Mouse (Mus musculus): ENCODE measurements around the gene M6pr. TPM values are rescaled to one million over a fixed set of nuclear protein-coding genes. Genes with fewer than 3 reads are reported as not detected.

Gene M6pr
- 37.2 and 37.7 TPM in 2 replicates for polyA plus RNA-seq (2011; ENCODE audit: insufficient read depth, insufficient read length, low replicate concordance, missing spikeins)

DNA sequence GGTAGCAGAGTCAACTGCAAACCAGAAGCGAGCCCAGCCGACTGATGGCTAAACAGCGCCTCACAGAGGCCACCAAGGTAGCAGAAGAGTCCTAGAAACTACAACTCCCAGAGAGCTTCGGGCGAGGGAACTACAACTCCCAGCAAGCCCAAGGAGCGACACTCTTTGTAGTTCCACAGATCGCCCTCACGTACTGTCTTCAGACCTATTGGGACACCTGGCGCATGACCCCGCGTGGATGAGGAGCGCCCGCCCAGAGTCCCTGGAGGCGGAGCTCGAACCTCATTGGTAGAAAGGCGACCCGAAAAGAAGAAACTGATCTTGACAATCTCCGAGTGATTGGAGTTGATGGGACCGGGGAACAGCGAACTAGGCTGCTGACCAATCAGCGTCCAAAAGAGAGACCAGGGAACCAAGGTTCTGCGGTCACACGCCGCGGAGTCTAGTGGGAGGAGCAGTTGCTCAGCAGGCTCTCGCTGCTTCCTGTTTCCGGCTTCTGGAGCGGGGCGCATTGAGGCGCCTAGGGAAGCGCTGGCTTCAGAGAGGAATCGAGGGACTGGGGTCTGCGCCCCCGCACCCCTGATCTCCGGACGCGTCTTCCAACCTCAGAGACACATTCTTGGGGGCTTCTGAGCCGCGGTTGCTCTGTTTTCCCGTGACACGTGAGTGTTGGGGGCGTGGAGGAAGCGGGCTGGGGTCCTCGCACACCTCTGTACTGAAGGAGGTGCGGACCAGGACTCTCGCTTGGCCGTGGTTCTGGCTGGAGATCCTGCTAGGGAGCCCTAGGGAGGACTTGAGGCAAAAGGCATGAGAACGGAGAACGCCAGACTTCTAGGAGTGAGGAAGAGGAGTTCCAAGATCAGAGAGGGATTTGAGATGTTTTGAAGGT, at the start of gene M6pr:
Gene M6pr (plus strand): TSS at position 216 of the 889 bp plus-strand sequence.
- H3K4me1 ChIP-seq (ENCODE audit: control insufficient read depth, insufficient read depth, low read length): no peaks in the 10 kb centered on the region
- peak within 1 kb of the TSS; percentile 76 for H3K4me3 ChIP-seq (replicated peaks; ENCODE audit: control insufficient read depth, low read depth, low read length)
- TF ChIP-seq POLR2A (IDR thresholded peaks at IDR 0.05; ENCODE audit: borderline replicate concordance, control insufficient read depth, low read depth, low read length): peak; percentile 63; the same call in 1 of the 2 replicates
- peak; percentile 87 for TF ChIP-seq CTCF (IDR thresholded peaks at IDR 0.05; ENCODE audit: control insufficient read depth, insufficient read depth, low read length)
- peak within 1 kb of the TSS; percentile 75 for H3K27ac ChIP-seq (ENCODE audit: control insufficient read depth, insufficient read depth, low read depth, low read length, poor library complexity)
- WGBS: under 1% methylated on average over 49 of the region's 49 CpGs

DNA sequence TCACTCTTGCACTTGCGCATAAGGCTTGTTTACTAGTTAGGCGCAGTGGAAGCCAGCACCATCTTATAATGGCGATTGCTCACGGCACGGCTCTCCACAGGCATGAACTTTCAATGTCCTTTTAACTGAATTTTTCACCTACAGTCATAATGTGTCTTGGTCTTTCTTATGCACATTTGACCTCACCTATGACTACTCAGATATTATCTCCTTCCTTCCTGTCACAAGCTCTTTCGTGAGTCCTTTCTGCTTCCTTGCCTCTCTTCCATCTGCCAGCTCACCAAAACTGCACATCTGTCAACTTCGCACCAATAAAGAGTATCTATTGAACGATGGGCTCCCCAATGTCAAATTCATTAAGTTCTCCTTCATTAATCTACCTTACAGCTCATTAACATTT, 46.0 kb upstream of the M6pr start:
- Histone ChIP-seq H3K27ac (ENCODE audit: control insufficient read depth, insufficient read depth, low read depth, low read length, poor library complexity) (no peak overlapping the region), H3K4me1 (ENCODE audit: control insufficient read depth, insufficient read depth, low read length) (no peaks in the 10 kb centered on the region), H3K4me3 (replicated peaks; ENCODE audit: control insufficient read depth, low read depth, low read length) (no peak overlapping the region)
- no peak for TF ChIP-seq POLR2A (IDR thresholded peaks at IDR 0.05; ENCODE audit: borderline replicate concordance, control insufficient read depth, low read depth, low read length)
- TF ChIP-seq CTCF (IDR thresholded peaks at IDR 0.05; ENCODE audit: control insufficient read depth, insufficient read depth, low read length): no peak
- WGBS: 78% methylated on average over 8 of the region's 8 CpGs

DNA sequence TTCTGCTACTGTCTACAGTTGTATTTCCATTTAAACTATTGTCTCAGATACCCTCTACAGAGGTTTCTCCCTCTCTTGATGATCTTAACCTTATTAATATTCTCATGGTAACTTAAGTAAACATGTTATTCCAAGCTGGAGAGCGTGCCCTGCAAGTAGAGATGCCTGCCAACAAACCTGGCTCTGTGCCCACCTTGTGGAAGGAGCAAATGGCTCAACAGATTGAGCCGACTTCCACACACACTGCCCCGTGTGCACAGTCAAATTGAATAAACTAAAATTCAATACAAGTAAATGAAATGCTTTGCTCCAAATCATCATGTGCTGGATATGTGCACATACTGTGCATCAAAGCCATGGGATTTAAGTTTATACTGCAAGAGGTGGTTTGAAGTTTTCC, 40.0 kb upstream of the M6pr start:
- TF ChIP-seq POLR2A (IDR thresholded peaks at IDR 0.05; ENCODE audit: borderline replicate concordance, control insufficient read depth, low read depth, low read length): no peak
- no peaks in the 10 kb centered on the region for H3K4me1 ChIP-seq (ENCODE audit: control insufficient read depth, insufficient read depth, low read length)
- H3K27ac ChIP-seq (ENCODE audit: control insufficient read depth, insufficient read depth, low read depth, low read length, poor library complexity): no peak overlapping the region
- H3K4me3 ChIP-seq (replicated peaks; ENCODE audit: control insufficient read depth, low read depth, low read length): no peak overlapping the region
- WGBS: 45% methylated on average over 3 of the region's 3 CpGs

DNA sequence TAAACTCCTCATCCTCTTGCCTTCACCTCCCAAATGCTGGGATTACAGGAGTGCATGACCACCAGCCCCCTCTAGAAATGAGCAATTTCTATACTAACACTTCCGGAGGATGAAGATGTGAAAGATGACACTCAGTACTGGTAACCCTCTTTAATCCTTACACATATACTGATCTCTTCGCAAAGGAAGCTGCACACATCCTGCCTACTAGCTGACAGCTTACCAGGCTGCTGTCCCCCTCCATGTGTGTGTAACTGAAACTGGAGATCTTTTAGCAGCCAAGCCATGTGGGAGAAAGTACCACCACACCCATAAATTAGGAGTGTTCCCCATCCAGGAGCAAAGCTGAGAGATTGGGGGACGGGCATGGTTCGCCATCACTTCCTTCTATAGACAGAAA, 39.4 kb upstream of the M6pr start:
- no peak overlapping the region for H3K4me3 ChIP-seq (replicated peaks; ENCODE audit: control insufficient read depth, low read depth, low read length)
- WGBS: 73% methylated on average over 4 of the region's 4 CpGs
- H3K4me1 ChIP-seq (ENCODE audit: control insufficient read depth, insufficient read depth, low read length): no peaks in the 10 kb centered on the region
- TF ChIP-seq POLR2A (IDR thresholded peaks at IDR 0.05; ENCODE audit: borderline replicate concordance, control insufficient read depth, low read depth, low read length) (no peak), CTCF (IDR thresholded peaks at IDR 0.05; ENCODE audit: control insufficient read depth, insufficient read depth, low read length) (no peak)
- H3K27ac ChIP-seq (ENCODE audit: control insufficient read depth, insufficient read depth, low read depth, low read length, poor library complexity): no peak overlapping the region

DNA sequence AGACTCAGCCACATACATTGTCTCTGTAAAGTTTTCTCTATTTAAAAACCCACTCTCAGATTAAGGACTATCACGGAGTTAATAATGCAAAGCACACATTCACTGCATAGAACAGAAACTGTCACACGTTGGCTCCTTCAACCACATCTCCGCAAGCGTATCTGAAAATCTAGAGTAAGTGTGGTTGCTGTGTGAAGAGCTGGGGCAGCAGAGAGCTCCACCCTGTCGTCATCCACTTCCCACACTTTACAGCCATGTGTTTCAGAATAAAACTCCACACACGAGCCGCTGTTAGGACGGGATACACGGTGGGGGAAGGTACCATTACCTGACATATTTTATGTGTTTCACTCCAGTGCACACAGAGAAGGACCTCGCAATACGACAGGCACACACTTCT, 38.4 kb upstream of the M6pr start:
- Histone ChIP-seq H3K4me3 (replicated peaks; ENCODE audit: control insufficient read depth, low read depth, low read length) (no peak overlapping the region), H3K27ac (ENCODE audit: control insufficient read depth, insufficient read depth, low read depth, low read length, poor library complexity) (no peak overlapping the region), H3K4me1 (ENCODE audit: control insufficient read depth, insufficient read depth, low read length) (no peaks in the 10 kb centered on the region)
- TF ChIP-seq POLR2A (IDR thresholded peaks at IDR 0.05; ENCODE audit: borderline replicate concordance, control insufficient read depth, low read depth, low read length): no peak
- TF ChIP-seq CTCF (IDR thresholded peaks at IDR 0.05; ENCODE audit: control insufficient read depth, insufficient read depth, low read length): no peak
- WGBS: 55% methylated on average over 11 of the region's 11 CpGs

DNA sequence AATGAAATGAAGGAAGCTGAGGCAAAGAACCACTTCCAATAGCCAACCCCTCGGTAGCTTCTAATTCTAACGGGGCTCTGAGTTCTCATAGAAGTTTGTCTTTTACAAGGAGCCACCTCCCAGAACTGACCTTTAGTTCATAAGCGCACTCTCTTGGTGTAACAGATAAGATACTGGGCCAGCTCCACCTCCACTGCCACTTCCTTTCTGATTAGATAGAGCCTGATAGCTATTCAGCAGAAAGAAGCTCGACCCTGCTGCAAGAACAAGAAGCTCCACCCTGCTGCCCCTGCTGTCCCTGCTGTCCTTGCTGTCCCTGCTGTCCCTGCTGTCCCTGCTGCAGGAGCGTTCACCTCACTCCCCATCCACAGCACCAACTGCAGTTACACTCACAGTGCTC, 34.0 kb upstream of the M6pr start:
- no peaks in the 10 kb centered on the region for H3K4me1 ChIP-seq (ENCODE audit: control insufficient read depth, insufficient read depth, low read length)
- WGBS: 38% methylated on average over 5 of the region's 5 CpGs
- no peak overlapping the region for H3K27ac ChIP-seq (ENCODE audit: control insufficient read depth, insufficient read depth, low read depth, low read length, poor library complexity)
- TF ChIP-seq POLR2A (IDR thresholded peaks at IDR 0.05; ENCODE audit: borderline replicate concordance, control insufficient read depth, low read depth, low read length) (no peak), CTCF (IDR thresholded peaks at IDR 0.05; ENCODE audit: control insufficient read depth, insufficient read depth, low read length) (no peak)
- H3K4me3 ChIP-seq (replicated peaks; ENCODE audit: control insufficient read depth, low read depth, low read length): no peak overlapping the region

DNA sequence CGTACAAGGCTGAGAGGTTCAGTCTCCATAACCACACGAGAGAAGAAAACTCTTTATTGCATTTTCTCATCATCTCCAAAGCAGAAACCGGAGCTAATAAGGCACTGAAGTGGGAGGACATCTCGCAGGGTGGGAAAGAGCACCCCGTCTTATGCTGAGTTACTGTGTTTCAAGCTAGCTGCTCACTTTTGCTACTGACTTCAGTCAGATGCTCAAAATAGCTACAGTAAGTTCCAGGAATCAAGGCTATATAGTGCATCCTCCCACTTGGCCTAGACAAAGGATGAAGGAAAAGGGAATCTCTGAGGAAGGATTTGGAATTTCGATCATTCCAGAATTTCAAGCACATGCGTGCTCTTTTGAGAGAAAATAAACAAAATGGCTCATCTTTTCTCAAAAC, 32.0 kb upstream of the M6pr start:
- Histone ChIP-seq H3K27ac (ENCODE audit: control insufficient read depth, insufficient read depth, low read depth, low read length, poor library complexity) (no peak overlapping the region), H3K4me1 (ENCODE audit: control insufficient read depth, insufficient read depth, low read length) (no peaks in the 10 kb centered on the region), H3K4me3 (replicated peaks; ENCODE audit: control insufficient read depth, low read depth, low read length) (no peak overlapping the region)
- WGBS: 86% methylated on average over 7 of the region's 7 CpGs
- TF ChIP-seq POLR2A (IDR thresholded peaks at IDR 0.05; ENCODE audit: borderline replicate concordance, control insufficient read depth, low read depth, low read length): no peak
- no peak for TF ChIP-seq CTCF (IDR thresholded peaks at IDR 0.05; ENCODE audit: control insufficient read depth, insufficient read depth, low read length)

DNA sequence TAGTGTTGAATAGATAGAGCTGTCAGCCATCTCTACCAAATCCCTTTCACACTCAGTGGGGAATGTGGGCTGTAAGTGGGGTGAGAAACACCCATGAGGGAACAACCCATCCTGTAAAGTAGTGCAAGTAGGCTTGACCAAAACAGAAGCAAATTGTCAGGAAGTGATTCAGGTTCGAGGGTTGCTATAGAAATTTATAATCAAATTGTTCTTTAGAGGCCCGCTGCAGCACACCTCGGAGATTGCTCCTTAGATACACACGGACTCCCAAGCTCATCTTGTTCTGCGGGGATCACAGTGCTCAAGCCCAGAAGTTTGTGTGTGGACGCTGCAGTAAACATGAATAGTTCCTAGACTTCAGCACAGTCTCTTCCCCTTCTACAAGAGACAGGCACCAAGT, 25.7 kb upstream of the M6pr start, which contains the start of gene Klrg1:
Gene Klrg1 (minus strand): TSS at position 101 of the 400 bp plus-strand sequence.
- TF ChIP-seq CTCF (IDR thresholded peaks at IDR 0.05; ENCODE audit: control insufficient read depth, insufficient read depth, low read length) (no peak), POLR2A (IDR thresholded peaks at IDR 0.05; ENCODE audit: borderline replicate concordance, control insufficient read depth, low read depth, low read length) (no peak)
- Histone ChIP-seq H3K4me1 (ENCODE audit: control insufficient read depth, insufficient read depth, low read length) (no peaks in the 10 kb centered on the region), H3K4me3 (replicated peaks; ENCODE audit: control insufficient read depth, low read depth, low read length) (no peak within 1 kb of the TSS), H3K27ac (ENCODE audit: control insufficient read depth, insufficient read depth, low read depth, low read length, poor library complexity) (no peak within 1 kb of the TSS)
- WGBS: 76% methylated on average over 6 of the region's 6 CpGs

Data from bone marrow, adult 2 months (tissue).